In genomic region chr10:101004687-101005086, GRCm38 (mm10) we compare ENCODE assay signal across 22 mouse cellular contexts.
A peak's percentile ranks its signal among the peaks of the same experiment; 100 is the strongest.
DNase-seq lines count a peak whose midpoint lies in the region; ATAC-seq and TF ChIP-seq lines count a peak whose summit lies in the region.
"Had no signal": no experiment of that assay in that cellular context is flagged by ENCODE, and none has a peak within 500 bp of the region (broad histone marks: within the 10 kb centered on the region; RNA-seq: fewer than 3 reads in every experiment).

No protein-coding gene starts in this region.

- no peak overlapping the region for H3K4me2 ChIP-seq in forebrain, embryonic 13.5 days
- H3K4me2 ChIP-seq in forebrain, postnatal 0 days (ENCODE audit: low read depth) = no peak overlapping the region
- H3K4me2 ChIP-seq in forebrain, embryonic 12.5 days = no peak overlapping the region
- H3K4me2 ChIP-seq: embryonic facial prominence, embryonic 12.5 days had no signal

- H3K36me3 ChIP-seq in forebrain, embryonic 13.5 days (ENCODE audit: poor library complexity, severe bottlenecking) = no peaks in the 10 kb centered on the region
- H3K36me3 ChIP-seq in forebrain, embryonic 10.5 days (replicated peaks) = no peaks in the 10 kb centered on the region
- no peaks in the 10 kb centered on the region for H3K36me3 ChIP-seq in forebrain, postnatal 0 days (ENCODE audit: insufficient read depth)
- H3K36me3 ChIP-seq in forebrain, embryonic 12.5 days (replicated peaks) = no peaks in the 10 kb centered on the region
- H3K36me3 ChIP-seq: embryonic facial prominence, embryonic 10.5 days; embryonic facial prominence, embryonic 12.5 days; G1E had no signal

- no peak overlapping the region for H3K9ac ChIP-seq in forebrain, embryonic 13.5 days
- no peak overlapping the region for H3K9ac ChIP-seq in forebrain, postnatal 0 days
- H3K9ac ChIP-seq in forebrain, embryonic 12.5 days = no peak overlapping the region
- H3K9ac ChIP-seq: embryonic facial prominence, embryonic 12.5 days had no signal

- H3K27ac ChIP-seq in forebrain, embryonic 13.5 days = no peak overlapping the region
- H3K27ac ChIP-seq in forebrain, embryonic 10.5 days = no peak overlapping the region
- H3K27ac ChIP-seq in forebrain, postnatal 0 days (ENCODE audit: low read depth, low read length) = no peak overlapping the region
- no peak overlapping the region for H3K27ac ChIP-seq in forebrain, embryonic 12.5 days
- H3K27ac ChIP-seq: embryonic facial prominence, embryonic 10.5 days; embryonic facial prominence, embryonic 12.5 days had no signal

- no peaks in the 10 kb centered on the region for H3K9me3 ChIP-seq in forebrain, embryonic 13.5 days (replicated peaks)
- H3K9me3 ChIP-seq in forebrain, embryonic 10.5 days = no peaks in the 10 kb centered on the region
- no peaks in the 10 kb centered on the region for H3K9me3 ChIP-seq in forebrain, postnatal 0 days (ENCODE audit: low read length)
- H3K9me3 ChIP-seq in forebrain, embryonic 12.5 days = no peaks in the 10 kb centered on the region
- H3K9me3 ChIP-seq: embryonic facial prominence, embryonic 10.5 days; embryonic facial prominence, embryonic 12.5 days; G1E had no signal

- no peak for TF ChIP-seq CTCF in forebrain, postnatal 0 days (IDR thresholded peaks at IDR 0.05; ENCODE audit: low read depth)

- peak; percentile 53 to 60 for DNase-seq in cerebellum, postnatal 10 days
- DNase-seq in cerebellum, adult 11-12 months = no peak
- peak; percentile 35 to 56 for DNase-seq in cerebellum, postnatal 25 days
- DNase-seq in cerebellum, adult 18-20 months = no peak
- no peak for DNase-seq in forebrain, embryonic 10.5 days (ENCODE audit: extremely low spot score, low spot score)
- DNase-seq in forebrain, postnatal 0 days = peak; percentile 26
- DNase-seq: adrenal gland, adult 8-10 months; adrenal gland, postnatal 25 days; B cell, adult 2 months; cerebellum, adult 11 months; cerebellum, adult 8-10 months; gastrocnemius, postnatal 14 days had no signal

- ATAC-seq in forebrain, embryonic 13.5 days = peak; percentile 33; the same call in 1 of the 2 replicates
- peak; percentile 69; the same call in 1 of the 2 replicates for ATAC-seq in forebrain, postnatal 0 days
- ATAC-seq in forebrain, embryonic 12.5 days (ENCODE audit: low FRiP score) = no peak
- ATAC-seq: activated CD4-positive, CD25-positive, alpha-beta regulatory T cell, adult 4 months; CD4-positive, CD25-positive, alpha-beta regulatory T cell, adult 4 months; forebrain, embryonic 14.5 days; Patski had no signal

- no peak overlapping the region for H3K4me3 ChIP-seq in forebrain, embryonic 13.5 days
- H3K4me3 ChIP-seq in forebrain, embryonic 10.5 days = no peak overlapping the region
- no peak overlapping the region for H3K4me3 ChIP-seq in forebrain, postnatal 0 days (ENCODE audit: low read depth, low read length)
- H3K4me3 ChIP-seq in forebrain, embryonic 12.5 days (replicated peaks) = no peak overlapping the region
- H3K4me3 ChIP-seq: embryonic facial prominence, embryonic 10.5 days; embryonic facial prominence, embryonic 12.5 days had no signal

- H3K27me3 ChIP-seq in forebrain, embryonic 13.5 days = no peaks in the 10 kb centered on the region
- no peaks in the 10 kb centered on the region for H3K27me3 ChIP-seq in forebrain, embryonic 10.5 days (ENCODE audit: poor library complexity, severe bottlenecking)
- no peaks in the 10 kb centered on the region for H3K27me3 ChIP-seq in forebrain, postnatal 0 days (ENCODE audit: insufficient read depth, low read length)
- H3K27me3 ChIP-seq in forebrain, embryonic 12.5 days = no peaks in the 10 kb centered on the region
- H3K27me3 ChIP-seq: CH12.LX; embryonic facial prominence, embryonic 12.5 days; Patski had no signal

- 74% methylated on average over 4 of the region's 4 CpGs for WGBS in forebrain, embryonic 13.5 days
- 87% methylated on average over 4 of the region's 4 CpGs for WGBS in forebrain, embryonic 10.5 days
- 56% methylated on average over 4 of the region's 4 CpGs for WGBS in forebrain, postnatal 0 days
- WGBS in forebrain, embryonic 12.5 days = 79% methylated on average over 4 of the region's 4 CpGs

- no peaks in the 10 kb centered on the region for H3K4me1 ChIP-seq in forebrain, embryonic 13.5 days
- no peaks in the 10 kb centered on the region for H3K4me1 ChIP-seq in forebrain, embryonic 10.5 days
- H3K4me1 ChIP-seq in forebrain, postnatal 0 days (ENCODE audit: insufficient read depth) = no peaks in the 10 kb centered on the region
- no peaks in the 10 kb centered on the region for H3K4me1 ChIP-seq in forebrain, embryonic 12.5 days
- H3K4me1 ChIP-seq: embryonic facial prominence, embryonic 10.5 days; embryonic facial prominence, embryonic 12.5 days had no signal

Comparison
In these comparisons a context has a peak if more than half of its experiments do, and no peak if none do; other contexts are left out.
1. DNase-seq: peak in cerebellum, postnatal 10 days (2 of 2), cerebellum, postnatal 25 days (2 of 2) and forebrain, postnatal 0 days (single experiment); none in cerebellum, adult 11-12 months (single experiment), cerebellum, adult 18-20 months (0 of 2) and forebrain, embryonic 10.5 days (single experiment).